Mouse (Mus musculus): ENCODE results near the gene Lag3.

The Lag3 gene

GRCm38 (mm10) chr6:124919695-124920317, 8.3 kb upstream of the Lag3 start, which contains the start of gene Ptms:
Gene Ptms, minus strand, starts transcription at chr6:124920103.
- peak; percentile 98 for DNase-seq

- DNase-seq = no peak
These were observed 7.6 kb upstream of the Lag3 start for GRCm38 (mm10) chr6:124918890-124919627.

- DNase-seq = no peak
These were observed 6.8 kb upstream of the Lag3 start for GRCm38 (mm10) chr6:124918331-124918690.

- DNase-seq = peak; percentile 97
These were observed 6.2 kb upstream of the Lag3 start for GRCm38 (mm10) chr6:124917518-124918330.

GRCm38 (mm10) chr6:124916695-124917517, 5.4 kb upstream of the Lag3 start:
- peak; percentile 89 for DNase-seq

- DNase-seq = peak; percentile 54
These were observed 4.6 kb upstream of the Lag3 start for GRCm38 (mm10) chr6:124915942-124916694.

- DNase-seq = peak; percentile 74
These were observed 3.8 kb upstream of the Lag3 start for GRCm38 (mm10) chr6:124915160-124915941.

GRCm38 (mm10) chr6:124914511-124914910, 3.0 kb upstream of the Lag3 start:
- DNase-seq = no peak

- DNase-seq = no peak
These were observed 2.3 kb upstream of the Lag3 start for GRCm38 (mm10) chr6:124913721-124914285.

- no peak for DNase-seq
These were observed 1.7 kb upstream of the Lag3 start for GRCm38 (mm10) chr6:124913214-124913613.

- DNase-seq = peak; percentile 56
These were observed 1.5 kb downstream of the Lag3 start for GRCm38 (mm10) chr6:124910032-124910431.

- DNase-seq = no peak
These were observed 3.7 kb downstream of the Lag3 start for GRCm38 (mm10) chr6:124907767-124908166.

GRCm38 (mm10) chr6:124904991-124905860, 6.3 kb downstream of the Lag3 start:
- peak; percentile 76 for DNase-seq

GRCm38 (mm10) chr6:124904161-124904981, 7.1 kb downstream of the Lag3 start:
- peak; percentile 95 for DNase-seq

- DNase-seq = peak; percentile 96
These were observed 7.8 kb downstream of the Lag3 start for GRCm38 (mm10) chr6:124903580-124904151.

- no peak for DNase-seq
These were observed 9.7 kb downstream of the Lag3 start for GRCm38 (mm10) chr6:124901851-124902250.

- peak; percentile 38 for DNase-seq
These were observed 10.6 kb downstream of the Lag3 start for GRCm38 (mm10) chr6:124900801-124901480.
